Mouse (Mus musculus) E14TG2a.4 (cell line): ENCODE results near the gene Iqgap1.

Experiments used
- H3K27me3 ChIP-seq: 2 replicates; pipeline ENCODE4 v1.6.1; 2014; ENCODE audit warnings: low read length, control low read depth; ENCODE audit not compliant: insufficient read depth
- H3K36me3 ChIP-seq: 2 replicates; pipeline ENCODE4 v1.6.1; 2014; ENCODE audit warnings: low read length, control low read depth; ENCODE audit not compliant: insufficient read depth
- H3K4me1 ChIP-seq: replicated peaks from 2 replicates; pipeline ENCODE4 v1.6.1; 2014; ENCODE audit warnings: low read depth, low read length, control low read depth
- H3K4me3 ChIP-seq: replicated peaks from 2 replicates; pipeline ENCODE4 v1.5.1; 2014; ENCODE audit warnings: mild to moderate bottlenecking, low read length
- H3K9me3 ChIP-seq: 2 replicates; pipeline ENCODE4 v1.6.1; 2014; ENCODE audit warnings: low read length, control low read depth
- CTCF ChIP-seq: conservative IDR thresholded peaks from 2 replicates; pipeline ENCODE4 v1.5.1; 2014; ENCODE audit warnings: low read length
- NANOG ChIP-seq: IDR thresholded peaks from 2 replicates; pipeline ENCODE4 v1.6.1; 2014; ENCODE audit warnings: borderline replicate concordance, low read length, mixed read lengths
- POU5F1 ChIP-seq: IDR thresholded peaks from 2 replicates; pipeline ENCODE4 v1.6.1; 2014; ENCODE audit warnings: low read length, borderline replicate concordance

Iqgap1 gene

DNA sequence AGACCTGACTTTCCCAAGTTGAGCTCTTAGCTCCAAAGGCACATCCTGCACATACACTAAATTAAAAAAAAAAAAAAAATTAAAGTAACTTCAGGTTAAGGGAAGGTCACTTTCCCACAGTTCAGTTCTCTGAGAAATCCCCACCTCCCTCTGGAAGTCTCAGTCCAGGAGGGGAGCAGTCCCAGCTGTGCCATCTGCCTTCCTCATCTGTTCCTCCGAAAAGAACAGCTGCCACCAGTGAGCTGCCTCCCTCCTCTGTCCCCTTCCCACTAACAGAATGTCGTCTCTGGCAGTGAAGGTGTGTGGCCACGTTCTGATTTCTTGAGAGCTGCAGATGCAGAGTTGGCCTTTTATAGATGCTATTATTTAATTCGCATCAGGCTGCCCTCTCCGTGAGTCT, 127.9 kb downstream of the Iqgap1 start:
- TF ChIP-seq CTCF, result no peak
- no peak for TF ChIP-seq POU5F1
- TF ChIP-seq NANOG, result no peak
- Histone ChIP-seq H3K4me1 (0 out of 2 replicates have a peak, but pooled peaks cover 2% of the 10 kb centered on the region), H3K4me3 (no peak overlapping the region), H3K9me3 (peaks cover 10% of the 10 kb centered on the region), H3K27me3 (no peaks in the 10 kb centered on the region), H3K36me3 (no peaks in the 10 kb centered on the region)

DNA sequence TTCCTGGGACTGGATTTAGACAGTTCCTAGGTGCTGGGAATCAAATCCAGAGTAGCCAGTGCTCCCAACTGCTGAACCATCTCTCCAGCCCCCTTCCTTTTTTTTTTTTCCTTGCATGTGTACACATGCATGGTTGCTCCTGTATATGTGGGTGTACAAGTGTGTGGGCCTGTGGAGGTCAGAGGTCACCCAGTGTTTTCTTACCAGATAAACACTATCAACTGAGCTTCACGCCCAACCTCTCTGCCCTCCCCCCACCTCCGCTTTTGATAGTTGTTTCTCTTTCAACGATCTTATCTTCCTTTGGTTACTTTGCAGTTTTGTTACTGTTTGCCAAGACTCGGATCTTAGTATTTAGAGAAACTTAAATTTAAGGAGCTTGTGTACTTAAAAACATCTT, 128.9 kb downstream of the Iqgap1 start:
- Histone ChIP-seq H3K36me3 (no peaks in the 10 kb centered on the region), H3K9me3 (peaks cover 10% of the 10 kb centered on the region), H3K4me3 (no peak overlapping the region), H3K4me1 (0 out of 2 replicates have a peak, but pooled peaks cover 2% of the 10 kb centered on the region), H3K27me3 (no peaks in the 10 kb centered on the region)
- TF ChIP-seq NANOG (no peak), CTCF (no peak)

DNA sequence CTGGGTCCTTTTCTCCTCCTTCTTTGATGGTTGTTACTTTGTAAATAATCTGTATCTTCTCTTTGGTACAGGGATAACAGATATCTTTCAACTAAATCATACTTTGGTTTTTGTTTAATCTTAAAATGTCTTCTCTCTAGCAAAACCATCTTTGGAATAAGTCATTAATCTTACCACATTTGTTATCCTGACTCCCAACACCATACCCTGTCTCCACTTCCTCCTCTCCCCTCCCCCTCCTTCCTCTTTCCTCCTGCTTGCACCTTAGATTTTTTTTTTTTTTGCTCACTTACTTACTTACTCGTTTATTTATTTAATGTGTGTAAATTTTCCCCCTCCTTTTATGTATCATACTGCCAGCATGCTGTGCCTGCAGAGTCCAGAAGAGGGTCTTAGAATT, 129.4 kb downstream of the Iqgap1 start:
- Histone ChIP-seq H3K36me3 (no peaks in the 10 kb centered on the region), H3K4me3 (no peak overlapping the region), H3K9me3 (peaks cover 10% of the 10 kb centered on the region), H3K4me1 (0 out of 2 replicates have a peak, but pooled peaks cover 2% of the 10 kb centered on the region), H3K27me3 (no peaks in the 10 kb centered on the region)
- no peak for TF ChIP-seq CTCF
- no peak for TF ChIP-seq POU5F1
- no peak for TF ChIP-seq NANOG

DNA sequence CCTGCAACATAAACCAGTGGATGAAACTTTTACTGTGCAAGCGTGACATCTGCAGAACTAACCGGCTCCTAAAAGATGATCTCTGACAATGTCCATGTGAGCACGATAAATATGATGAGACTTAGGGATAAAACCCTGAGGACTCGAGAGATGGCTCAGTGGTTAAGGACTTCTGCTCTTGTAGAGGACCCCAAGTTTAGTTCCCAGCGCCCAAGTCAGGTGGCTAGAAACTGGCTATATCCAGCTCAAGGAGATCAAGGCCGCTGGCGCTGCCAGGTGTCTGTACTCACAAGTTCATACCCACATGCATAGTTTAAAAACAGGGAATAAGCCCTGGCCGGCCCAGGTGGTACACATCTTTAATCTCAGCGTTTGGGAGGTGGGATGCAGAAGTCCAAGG, 133.3 kb downstream of the Iqgap1 start:
- no peak for TF ChIP-seq CTCF
- no peak for TF ChIP-seq NANOG
- TF ChIP-seq POU5F1, result no peak
- Histone ChIP-seq H3K4me3 (no peak overlapping the region), H3K27me3 (peaks cover 26% of the 10 kb centered on the region), H3K9me3 (peaks cover 2% of the 10 kb centered on the region), H3K36me3 (no peaks in the 10 kb centered on the region), H3K4me1 (peaks cover 12% of the 10 kb centered on the region)

DNA sequence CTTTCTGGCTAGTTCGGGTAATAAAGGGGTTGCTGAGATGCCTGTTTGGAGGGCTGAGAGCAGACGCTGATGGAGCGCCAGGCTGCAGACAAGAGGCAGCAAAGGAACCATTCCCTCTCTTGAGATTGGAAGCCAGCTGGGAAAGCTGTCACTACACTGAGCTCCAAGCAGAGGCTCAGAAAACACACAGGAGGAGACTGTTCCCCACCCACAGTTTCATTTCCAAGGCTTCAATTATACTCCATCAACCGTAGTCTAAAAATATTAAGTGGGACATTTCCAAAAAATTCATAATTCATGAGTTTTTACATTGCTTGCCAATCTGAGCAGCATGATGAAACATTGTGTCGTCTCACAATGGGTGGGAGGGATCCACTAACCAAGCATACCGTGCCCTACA, 134.6 kb downstream of the Iqgap1 start:
- Histone ChIP-seq H3K27me3 (peaks cover 36% of the 10 kb centered on the region), H3K4me1 (peaks cover 12% of the 10 kb centered on the region), H3K4me3 (no peak overlapping the region), H3K9me3 (no peaks in the 10 kb centered on the region), H3K36me3 (no peaks in the 10 kb centered on the region)
- no peak for TF ChIP-seq POU5F1
- TF ChIP-seq NANOG, result no peak
- no peak for TF ChIP-seq CTCF

DNA sequence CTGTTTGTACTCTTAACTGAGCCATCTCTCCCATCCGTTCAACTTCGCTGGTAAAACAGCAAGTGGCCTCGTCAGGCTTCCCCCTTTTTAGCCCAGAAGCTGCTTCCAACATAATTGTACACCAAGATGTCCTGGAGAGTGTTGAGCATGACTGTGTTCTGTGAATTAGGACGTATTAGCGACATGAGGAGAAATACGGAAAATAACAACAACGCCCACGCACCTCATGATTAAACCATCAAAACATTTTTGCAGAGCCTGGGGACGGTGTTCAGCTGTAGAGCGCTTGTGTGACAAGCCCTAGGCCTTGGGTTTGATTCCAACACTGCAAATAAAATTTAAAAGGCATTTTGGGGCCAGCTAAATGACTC, 136.6 kb downstream of the Iqgap1 start:
- Histone ChIP-seq H3K4me3 (peak overlapping the region; percentile 84), H3K36me3 (no peaks in the 10 kb centered on the region), H3K9me3 (no peaks in the 10 kb centered on the region), H3K4me1 (peaks cover 12% of the 10 kb centered on the region), H3K27me3 (peaks cover 56% of the 10 kb centered on the region)
- TF ChIP-seq NANOG (no peak), CTCF (no peak), POU5F1 (no peak)

DNA sequence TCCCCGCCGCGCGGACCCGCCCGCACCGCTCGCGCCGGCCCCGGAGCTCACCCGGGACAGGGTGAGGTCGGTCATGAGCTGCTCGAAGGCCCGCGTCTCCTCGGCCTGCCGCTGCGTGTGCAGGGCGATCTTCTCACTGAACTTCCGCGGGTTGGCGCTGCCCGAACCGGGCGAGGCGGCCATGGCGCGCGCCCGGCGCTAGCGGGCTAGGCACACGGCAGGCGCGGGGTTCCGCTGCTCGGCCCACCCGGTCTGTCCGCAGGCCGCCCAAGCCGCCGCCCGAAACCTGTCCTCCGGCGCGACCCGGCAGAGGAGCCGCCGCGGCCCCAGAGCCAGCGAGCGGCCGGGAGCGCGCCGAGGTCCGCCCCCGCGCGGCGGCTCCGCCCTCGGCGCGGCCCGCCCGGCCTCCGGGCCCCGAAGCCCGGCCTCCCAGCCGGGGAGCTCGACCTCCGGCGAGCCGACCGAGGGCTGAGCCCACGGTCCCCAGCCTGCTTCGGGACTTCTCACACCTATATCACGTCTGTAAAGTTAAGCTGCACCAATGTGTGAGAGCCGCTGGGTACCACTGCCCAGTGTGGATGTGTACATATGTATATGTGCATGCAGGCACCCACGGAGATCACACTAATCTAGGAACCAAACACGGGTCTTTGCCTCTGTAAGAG, 137.1 kb downstream of the Iqgap1 start, which contains the start of gene Crtc3:
Crtc3 (minus strand) TSS at position 322 of the 665 bp plus-strand sequence.
- peaks cover 58% of the 10 kb centered on the region for H3K27me3 ChIP-seq
- TF ChIP-seq CTCF (no peak), NANOG (no peak), POU5F1 (no peak)

DNA sequence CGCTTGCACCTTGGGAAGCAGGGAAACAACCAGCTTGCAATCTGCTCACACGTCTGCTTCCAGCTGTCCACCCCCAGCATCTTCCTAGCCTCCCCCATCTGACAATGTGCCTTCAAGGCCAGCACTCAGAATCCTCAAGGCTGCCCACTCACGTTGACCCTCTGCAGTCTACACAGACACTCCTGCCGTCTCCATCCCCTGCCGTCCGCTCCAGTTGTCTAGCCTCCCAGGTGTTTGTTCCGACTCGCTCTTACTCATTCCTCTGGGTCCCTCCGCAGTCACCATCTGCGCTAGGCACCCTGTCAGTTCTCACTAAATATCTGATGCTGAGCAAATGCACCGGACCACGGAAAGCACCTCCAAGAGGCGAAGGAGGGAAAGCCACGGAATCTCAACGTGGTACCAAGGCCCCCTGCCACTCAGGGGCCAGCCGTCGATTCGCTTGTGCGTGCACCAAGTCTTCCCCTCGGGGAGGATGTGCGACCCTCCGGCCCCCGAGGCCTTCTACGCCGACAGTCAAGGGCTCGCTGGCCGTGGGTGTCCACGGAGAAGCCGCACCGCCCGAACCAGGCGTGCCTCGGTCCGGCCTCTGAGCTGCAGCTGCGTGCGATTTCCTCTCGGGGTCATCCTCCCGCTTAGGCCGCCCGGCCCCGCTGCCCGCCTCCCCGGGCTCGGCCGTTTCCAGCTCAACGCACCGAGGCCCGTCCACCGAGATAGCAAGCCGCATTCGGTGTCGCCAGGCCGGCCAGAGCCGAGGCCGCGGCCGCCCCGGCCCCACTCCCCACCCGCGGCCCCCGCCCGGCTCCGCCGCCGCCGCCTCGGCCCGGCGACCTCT, 137.8 kb downstream of the Iqgap1 start:
- no peaks in the 10 kb centered on the region for H3K9me3 ChIP-seq

More for the DNA sequence above, 137.1 kb downstream of the Iqgap1 start, which contains the start of gene Crtc3:
- Histone ChIP-seq H3K36me3 (no peaks in the 10 kb centered on the region), H3K4me3 (peak within 1 kb of the TSS; percentile 84), H3K4me1 (peaks cover 12% of the 10 kb centered on the region), H3K9me3 (no peaks in the 10 kb centered on the region)

More for the DNA sequence above, 137.8 kb downstream of the Iqgap1 start:
- TF ChIP-seq POU5F1 (no peak), CTCF (no peak), NANOG (no peak)
- no peaks in the 10 kb centered on the region for H3K36me3 ChIP-seq
- peak overlapping the region; percentile 84 for H3K4me3 ChIP-seq
- peaks cover 58% of the 10 kb centered on the region for H3K27me3 ChIP-seq
- H3K4me1 ChIP-seq, result peaks cover 12% of the 10 kb centered on the region
